Mouse (Mus musculus) MN1 (cell line): Measurements from ENCODE around the gene Stub1.

Experiments
- DNase-seq: peaks from one replicate; pipeline ENCODE4 v3.0.0-alpha.2; 2016; ENCODE audit warnings: low spot score

Gene Stub1

GRCm38 (mm10) chr17:25868601-25869191 lies 35.5 kb upstream of the Stub1 start, which contains the start of gene Mcrip2:
TSS of gene Mcrip2 (minus strand) at chr17:25868764.
- DNase-seq = peak; percentile 77

- peak; percentile 45 for DNase-seq
These were observed 34.8 kb upstream of the Stub1 start for GRCm38 (mm10) chr17:25867836-25868600.

GRCm38 (mm10) chr17:25867509-25867835 lies 34.3 kb upstream of the Stub1 start:
- no peak for DNase-seq

GRCm38 (mm10) chr17:25866172-25866571 lies 33.0 kb upstream of the Stub1 start:
- DNase-seq = no peak

GRCm38 (mm10) chr17:25865288-25865687 lies 32.1 kb upstream of the Stub1 start:
- no peak for DNase-seq

- DNase-seq = no peak
These were observed 31.1 kb upstream of the Stub1 start for GRCm38 (mm10) chr17:25864311-25864710.

GRCm38 (mm10) chr17:25863681-25864080 lies 30.5 kb upstream of the Stub1 start:
- DNase-seq = no peak

GRCm38 (mm10) chr17:25861704-25862612 lies 28.8 kb upstream of the Stub1 start:
- no peak for DNase-seq

- peak; percentile 91 for DNase-seq
These were observed 27.9 kb upstream of the Stub1 start, which contains the start of gene Wdr90 for GRCm38 (mm10) chr17:25860832-25861703. TSS of gene Wdr90 (minus strand) at chr17:25861501.

GRCm38 (mm10) chr17:25860229-25860628 lies 27.0 kb upstream of the Stub1 start:
- DNase-seq = no peak

- peak; percentile 87 for DNase-seq
These were observed 11.2 kb upstream of the Stub1 start, which contains the start of gene Rhot2 for GRCm38 (mm10) chr17:25844396-25844901. TSS of gene Rhot2 (minus strand) at chr17:25844851.

GRCm38 (mm10) chr17:25843636-25844395 lies 10.6 kb upstream of the Stub1 start:
- peak; percentile 26 for DNase-seq

- DNase-seq = no peak
These were observed 9.9 kb upstream of the Stub1 start for GRCm38 (mm10) chr17:25843122-25843521.

GRCm38 (mm10) chr17:25842509-25842908 lies 9.3 kb upstream of the Stub1 start:
- no peak for DNase-seq

- DNase-seq = no peak
These were observed 8.1 kb upstream of the Stub1 start, which contains the start of gene Gm20683 for GRCm38 (mm10) chr17:25841117-25841880. TSS of gene Gm20683 (minus strand) at chr17:25841763.

GRCm38 (mm10) chr17:25840519-25840918 lies 7.3 kb upstream of the Stub1 start:
- no peak for DNase-seq

- no peak for DNase-seq
These were observed 6.4 kb upstream of the Stub1 start for GRCm38 (mm10) chr17:25839455-25840235.

- DNase-seq = no peak
These were observed 5.7 kb upstream of the Stub1 start for GRCm38 (mm10) chr17:25838904-25839303.

GRCm38 (mm10) chr17:25837533-25837932 lies 4.3 kb upstream of the Stub1 start:
- no peak for DNase-seq
